Mouse (Mus musculus) lung, postnatal 0 days (tissue): ENCODE data around the gene Fam229a. TPM values are rescaled to one million over a fixed set of nuclear protein-coding genes. Genes with fewer than 3 reads are reported as not detected.

Source experiments
- ATAC-seq: fragments of 200-750 bp; cut with Nextera tagmentation; 2 replicates; pipeline ENCODE4 v1.8.0; 2017; ENCODE audit warnings: moderate library complexity
- DNase-seq: peaks from one replicate; pipeline ENCODE4 v3.0.0-alpha.2; 2016; ENCODE audit warnings: low spot score
- H3K27ac ChIP-seq: fragments of 300-500 bp; sonication (generic); 2 replicates; pipeline ENCODE4 v1.5.1; 2014; ENCODE audit warnings: antibody characterized with exemption, mild to moderate bottlenecking, low read length, mixed read lengths
- H3K27me3 ChIP-seq: fragments of 300-500 bp; sonication (generic); replicated peaks from 2 replicates; pipeline ENCODE4 v1.6.1; 2014; ENCODE audit warnings: low read length, mixed read lengths; ENCODE audit not compliant: insufficient read depth
- H3K36me3 ChIP-seq: fragments of 300-500 bp; sonication (generic); 2 replicates; pipeline ENCODE4 v1.6.1; 2014; ENCODE audit warnings: low read length, mixed read lengths; ENCODE audit not compliant: insufficient read depth
- H3K4me1 ChIP-seq: fragments of 300-500 bp; sonication (generic); 2 replicates; pipeline ENCODE4 v1.6.1; 2014; ENCODE audit warnings: antibody characterized with exemption, low read depth, low read length, mixed read lengths; ENCODE audit not compliant: insufficient read depth
- H3K4me2 ChIP-seq: fragments of 300-500 bp; sonication (generic); replicated peaks from 2 replicates; pipeline ENCODE4 v1.6.1; 2014; ENCODE audit warnings: low read depth, mild to moderate bottlenecking, low read length, moderate library complexity, mixed read lengths
- H3K4me3 ChIP-seq: fragments of 300-500 bp; sonication (generic); 2 replicates; pipeline ENCODE4 v1.5.1; 2014; ENCODE audit warnings: low read depth, low read length
- H3K9ac ChIP-seq: fragments of 300-500 bp; sonication (generic); replicated peaks from 2 replicates; pipeline ENCODE4 v1.6.1; 2014; ENCODE audit warnings: low read depth, mild to moderate bottlenecking
- H3K9me3 ChIP-seq: fragments of 300-500 bp; sonication (generic); 2 replicates; pipeline ENCODE4 v1.6.1; 2016; ENCODE audit warnings: low read length, mixed read lengths
- CTCF ChIP-seq: IDR thresholded peaks from 2 replicates; pipeline ENCODE4 v1.5.1; 2016; ENCODE audit warnings: antibody characterized with exemption, mild to moderate bottlenecking
- EP300 ChIP-seq: IDR thresholded peaks from 2 replicates; pipeline ENCODE4 v1.6.1; 2016; ENCODE audit warnings: antibody characterized with exemption, mild to moderate bottlenecking, control low read depth
- WGBS: fragments of 180-500 bp; shearing (Covaris S2); extraction: QIAGEN DNeasy Blood & Tissue Kit; methylation state at CpG from one replicate; pipeline ENCODE4 v1.1.7; 2014; 5-methylcytosine and 5-hydroxymethylcytosine counted together
- polyA plus RNA-seq: library from polyadenylated mRNA; unstranded; fragments of >200 nt; fragmentation: Nextera tagmentation; extraction: Ambion mirVana; gene quantifications from 2 replicates; pipeline ENCODE4 v1.2.1, GENCODE M21; 2015

Gene Fam229a
- polyA plus RNA-seq, 1 experiment from 2014 or later = 2.5 TPM

DNA sequence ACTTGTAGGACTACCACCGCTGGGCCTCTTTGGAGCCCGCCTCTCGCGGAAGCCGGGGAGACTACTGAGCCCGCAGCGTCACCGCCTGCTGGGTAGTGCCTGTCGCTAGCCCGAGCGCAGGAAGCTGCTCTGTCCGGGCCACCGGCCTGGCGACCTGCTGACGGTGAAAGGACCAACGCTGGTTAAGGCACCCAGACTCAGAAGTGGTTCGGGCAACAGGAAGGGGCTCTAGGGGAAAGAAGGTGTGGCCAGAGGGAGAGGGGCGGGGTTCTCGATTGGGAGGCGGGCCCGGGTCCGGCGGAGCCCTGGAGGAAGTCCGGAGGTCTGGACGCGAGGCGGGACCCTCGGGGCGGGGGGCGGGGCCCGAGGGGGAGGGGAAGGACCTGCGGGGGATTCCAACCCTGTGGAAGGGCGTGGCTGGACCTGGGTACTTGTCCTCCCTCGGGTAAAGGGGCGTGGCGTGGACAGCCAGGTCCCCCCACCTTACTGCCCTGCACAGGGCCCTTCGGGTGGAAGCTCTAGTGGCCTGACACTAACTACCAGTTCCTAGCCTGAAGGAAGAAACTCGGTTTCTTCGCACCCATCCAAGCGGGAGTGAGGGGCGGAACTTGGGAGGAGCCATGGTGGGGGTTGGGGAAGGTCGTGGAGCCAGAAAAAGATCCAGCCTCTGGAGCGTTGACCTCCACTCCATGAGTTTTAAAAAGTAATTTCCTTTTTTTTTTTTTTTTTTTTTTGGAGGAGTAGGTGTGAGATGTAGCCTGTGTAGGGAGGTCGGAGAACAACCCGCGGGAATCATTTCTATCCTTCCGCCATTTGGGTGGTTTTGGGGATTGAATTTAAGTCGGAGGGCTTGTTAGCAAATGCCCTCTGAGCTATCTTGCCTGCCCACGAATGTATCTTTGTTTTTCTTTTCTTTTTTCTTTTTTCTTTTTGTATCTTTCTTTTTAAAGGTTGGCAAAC is 9.9 kb downstream of the Fam229a start:
- 1% methylated on average over 47 of the region's 49 CpGs for WGBS
- 0 out of 2 replicates have a peak, but pooled peaks cover 3% of the 10 kb centered on the region for H3K4me1 ChIP-seq
- no peaks in the 10 kb centered on the region for H3K9me3 ChIP-seq
- ATAC-seq = peak; percentile 93
- H3K4me2 ChIP-seq = peak overlapping the region; percentile 73
- H3K4me3 ChIP-seq = peak overlapping the region; percentile 53
- peak; percentile 94 for DNase-seq
- no peaks in the 10 kb centered on the region for H3K36me3 ChIP-seq
- no peaks in the 10 kb centered on the region for H3K27me3 ChIP-seq
- TF ChIP-seq EP300 = no peak
- TF ChIP-seq CTCF = peak; percentile 6; the same call in 1 of the 2 replicates
- H3K9ac ChIP-seq = peak overlapping the region; percentile 65
- H3K27ac ChIP-seq = peak overlapping the region; percentile 94

DNA sequence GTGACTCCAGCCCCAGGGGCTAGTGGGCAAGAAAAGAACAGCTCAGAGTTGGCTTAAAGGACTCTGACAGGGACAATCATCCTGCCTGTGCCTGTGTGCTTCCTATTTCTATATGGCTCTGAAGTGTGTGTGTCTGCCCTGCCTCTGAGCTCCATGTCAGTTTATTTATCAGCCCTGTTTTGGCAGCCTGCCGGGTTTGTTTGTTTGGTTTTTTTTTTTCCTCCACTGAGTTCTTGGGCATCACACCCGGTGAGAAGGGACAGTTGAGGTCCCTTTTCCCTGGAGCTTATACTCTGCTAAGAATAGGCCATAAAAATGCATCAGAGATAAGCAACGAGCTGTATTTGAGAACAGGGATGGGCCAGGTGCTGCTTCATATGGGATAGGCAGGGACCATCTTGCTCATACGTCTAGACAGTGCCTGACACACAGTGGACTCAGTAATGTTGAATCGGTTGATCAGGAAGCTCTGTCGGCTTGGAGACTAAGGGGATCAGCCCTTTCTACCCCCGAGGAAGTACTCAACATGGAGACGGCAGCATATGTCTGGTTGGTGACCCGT is 11.4 kb downstream of the Fam229a start:
- Histone ChIP-seq H3K27ac (no peak overlapping the region), H3K4me2 (no peak overlapping the region), H3K9me3 (no peaks in the 10 kb centered on the region), H3K36me3 (no peaks in the 10 kb centered on the region), H3K4me3 (no peak overlapping the region), H3K4me1 (no peaks in the 10 kb centered on the region), H3K27me3 (no peaks in the 10 kb centered on the region), H3K9ac (no peak overlapping the region)
- ATAC-seq = no peak
- TF ChIP-seq EP300 (no peak), CTCF (no peak)
- WGBS = 43% methylated on average over 9 of the region's 9 CpGs
- DNase-seq = no peak

DNA sequence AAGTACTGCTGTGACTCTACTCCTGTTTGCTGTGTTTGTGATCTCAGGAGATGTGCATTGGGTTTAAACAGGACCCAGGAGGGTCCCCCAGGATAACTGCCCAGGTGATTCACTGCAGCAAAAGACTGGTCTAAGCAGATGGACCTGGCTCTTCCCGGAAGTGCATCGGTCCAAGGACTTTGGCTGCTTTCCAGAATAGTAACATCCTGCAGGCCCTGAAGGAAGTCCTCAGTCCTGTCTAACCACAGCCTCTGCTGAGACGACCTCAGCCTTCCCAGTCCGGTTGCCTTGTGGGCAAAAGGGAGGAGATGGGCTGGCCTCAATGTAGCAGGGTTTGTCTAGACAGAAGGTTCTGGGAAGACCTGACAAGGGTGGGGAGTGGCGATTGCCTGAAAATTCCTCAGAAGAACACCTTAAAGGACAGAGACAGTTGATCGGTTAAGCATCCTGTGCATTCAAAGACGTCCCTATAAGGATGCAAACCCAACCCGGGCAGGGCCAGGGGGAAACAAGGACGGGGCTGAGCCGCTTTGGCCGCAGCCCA is 12.0 kb downstream of the Fam229a start:
- 52% methylated on average over 11 of the region's 11 CpGs for WGBS

GRCm38 (mm10) chr4:129505511-129505910 is 14.5 kb downstream of the Fam229a start:
- 90% methylated on average over 3 of the region's 3 CpGs for WGBS
- H3K36me3 ChIP-seq = no peaks in the 10 kb centered on the region
- no peaks in the 10 kb centered on the region for H3K27me3 ChIP-seq
- no peak for TF ChIP-seq EP300
- no peak for TF ChIP-seq CTCF
- no peak overlapping the region for H3K4me3 ChIP-seq
- no peak for DNase-seq
- no peak overlapping the region for H3K9ac ChIP-seq
- no peak overlapping the region for H3K4me2 ChIP-seq
- no peak overlapping the region for H3K27ac ChIP-seq
- H3K4me1 ChIP-seq = no peaks in the 10 kb centered on the region
- no peaks in the 10 kb centered on the region for H3K9me3 ChIP-seq
- no peak for ATAC-seq

More for the DNA sequence above, 12.0 kb downstream of the Fam229a start:
- Histone ChIP-seq H3K36me3 (no peaks in the 10 kb centered on the region), H3K4me2 (no peak overlapping the region), H3K27ac (no peak overlapping the region), H3K9ac (no peak overlapping the region), H3K27me3 (no peaks in the 10 kb centered on the region), H3K9me3 (no peaks in the 10 kb centered on the region), H3K4me3 (no peak overlapping the region), H3K4me1 (no peaks in the 10 kb centered on the region)
- ATAC-seq = no peak
- TF ChIP-seq CTCF (no peak), EP300 (no peak)
- no peak for DNase-seq

DNA sequence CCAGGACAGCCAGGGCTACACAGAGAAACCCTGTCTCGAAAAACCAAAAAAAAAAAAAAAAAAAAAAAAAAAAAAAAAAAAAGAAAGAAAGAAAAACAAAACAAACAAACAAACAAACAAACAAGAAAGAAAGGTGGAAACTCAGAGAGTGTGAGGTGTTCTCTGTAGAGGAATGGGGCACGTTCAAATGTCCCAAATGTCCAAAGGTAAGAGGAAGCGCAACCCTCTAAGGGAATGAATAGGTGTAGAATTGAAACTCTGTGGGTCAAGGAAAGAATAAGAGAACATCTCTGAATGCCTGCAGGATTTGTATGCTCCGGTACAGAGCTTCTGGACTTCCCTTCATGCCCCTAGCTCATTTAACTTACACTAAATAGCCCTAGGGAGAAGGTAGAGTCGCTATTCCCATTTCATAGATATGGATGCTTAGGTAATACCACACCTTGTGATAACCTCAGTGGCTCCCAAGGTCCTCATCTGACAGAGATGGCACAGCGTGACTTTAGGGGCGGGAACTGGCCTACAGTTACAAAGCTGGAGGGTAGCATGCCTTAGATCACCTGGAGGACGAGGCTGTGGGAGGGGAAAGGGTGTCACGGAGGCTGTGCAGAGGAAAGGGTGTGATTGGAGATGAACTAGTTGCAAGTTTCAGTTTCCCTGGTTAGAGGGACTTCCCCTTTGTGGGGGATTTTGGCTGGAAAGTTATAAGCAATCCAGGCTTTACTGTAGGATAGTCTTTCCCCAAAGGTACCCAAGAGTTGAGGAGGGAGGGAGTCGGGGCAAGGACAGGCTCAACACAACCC is 16.6 kb downstream of the Fam229a start:
- ATAC-seq (no peak), DNase-seq (no peak)
- H3K4me1 ChIP-seq = no peaks in the 10 kb centered on the region
- no peak overlapping the region for H3K9ac ChIP-seq
- no peaks in the 10 kb centered on the region for H3K36me3 ChIP-seq
- no peak for TF ChIP-seq EP300
- no peak for TF ChIP-seq CTCF
- no peak overlapping the region for H3K27ac ChIP-seq
- H3K9me3 ChIP-seq = no peaks in the 10 kb centered on the region
- 60% methylated on average over 9 of the region's 10 CpGs for WGBS
- H3K4me2 ChIP-seq = no peak overlapping the region
- no peaks in the 10 kb centered on the region for H3K27me3 ChIP-seq
- no peak overlapping the region for H3K4me3 ChIP-seq

DNA sequence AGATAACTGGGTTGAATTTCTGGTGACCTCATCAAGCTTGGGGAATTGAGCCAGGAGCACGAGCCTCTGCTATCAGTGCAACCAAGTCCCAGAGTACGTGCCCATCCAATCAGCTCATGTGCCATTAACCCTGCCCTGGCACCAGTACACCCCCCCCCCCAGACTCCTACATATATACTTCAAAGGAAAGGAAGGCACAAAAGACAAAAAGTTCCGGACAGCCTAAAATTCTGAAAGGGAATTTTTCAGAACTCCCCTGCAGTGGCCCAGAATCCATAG is 17.2 kb downstream of the Fam229a start:
- 60% methylated on average over 3 of the region's 3 CpGs for WGBS
- H3K4me1 ChIP-seq = no peaks in the 10 kb centered on the region
- H3K27ac ChIP-seq = no peak overlapping the region
- no peak for TF ChIP-seq EP300
- no peak for TF ChIP-seq CTCF
- H3K4me3 ChIP-seq = no peak overlapping the region
- no peaks in the 10 kb centered on the region for H3K9me3 ChIP-seq
- no peak for ATAC-seq
- H3K9ac ChIP-seq = no peak overlapping the region
- no peak overlapping the region for H3K4me2 ChIP-seq
- no peaks in the 10 kb centered on the region for H3K27me3 ChIP-seq
- DNase-seq = no peak
- H3K36me3 ChIP-seq = no peaks in the 10 kb centered on the region
